Mouse (Mus musculus): Measurements from ENCODE around the gene Ddx27.

- TF ChIP-seq CTCF (conservative IDR thresholded peaks at IDR 0.05; ENCODE audit: insufficient read depth, insufficient read length, low read depth, low read length) (no peak), POLR2A (IDR thresholded peaks at IDR 0.05; ENCODE audit: low read depth, low read length) (no peak)
These were observed 38.3 kb downstream of the Ddx27 start for GRCm38 (mm10) chr2:167053127-167053844.

Data from kidney, adult 2 months (tissue).